Mouse (Mus musculus) myocyte (in vitro differentiated cells): ENCODE data around the gene Cdc42bpb. TPM values are rescaled to one million over a fixed set of nuclear protein-coding genes. Genes with fewer than 3 reads are reported as not detected.
A peak's percentile ranks its signal among the peaks of the same experiment; 100 is the strongest.

Source experiments
- H3K27me3 ChIP-seq: one replicate; pipeline ENCODE4 v1.6.1; 2011; ENCODE audit not compliant: control insufficient read depth, insufficient read depth, insufficient read length
- H3K36me3 ChIP-seq: one replicate; pipeline ENCODE4 v1.6.1; 2011; ENCODE audit not compliant: control insufficient read depth, insufficient read depth
- H3K4me2 ChIP-seq: one replicate; pipeline ENCODE4 v1.6.1; 2011; ENCODE audit warnings: low read depth, control low read depth
- H3K4me3 ChIP-seq: one replicate; pipeline ENCODE4 v1.5.1; 2011; ENCODE audit warnings: mild to moderate bottlenecking, control low read depth, moderate library complexity
- H3K79me2 ChIP-seq: one replicate; pipeline ENCODE4 v1.6.1; 2011; ENCODE audit not compliant: control insufficient read depth, insufficient read depth
- H3ac ChIP-seq: one replicate; pipeline ENCODE4 v1.6.1; 2011; ENCODE audit not compliant: control insufficient read depth, insufficient read length
- CEBPB ChIP-seq: IDR thresholded peaks from 2 replicates; pipeline ENCODE4 v1.6.1; 2011; ENCODE audit warnings: mild to moderate bottlenecking, moderate library complexity; ENCODE audit not compliant: poor library complexity, insufficient read depth, severe bottlenecking
- E2F4 ChIP-seq: IDR thresholded peaks from one replicate; pipeline ENCODE4 v1.6.1; 2011; ENCODE audit warnings: mild to moderate bottlenecking, control low read depth, moderate library complexity; ENCODE audit not compliant: insufficient read depth
- MAX ChIP-seq: IDR thresholded peaks from one replicate; pipeline ENCODE4 v1.6.1; 2011; ENCODE audit warnings: low read depth, mild to moderate bottlenecking, control low read depth
- MYOD1 ChIP-seq, 3 experiments: IDR thresholded peaks; one replicate each; pipeline ENCODE4 v1.6.1; 2011; ENCODE audit warnings: control low read depth in 2 of 3, low read depth in 2 of 3, mild to moderate bottlenecking in 2 of 3, moderate library complexity in 1 of 3; ENCODE audit not compliant: insufficient read length in 2 of 3, control insufficient read depth in 1 of 3
- MYOG ChIP-seq, 3 experiments: IDR thresholded peaks; one replicate each; pipeline ENCODE4 v1.6.1; 2011; ENCODE audit warnings: control low read depth in 2 of 3, low read depth in 2 of 3, mild to moderate bottlenecking in 2 of 3; ENCODE audit not compliant: insufficient read length in 2 of 3, control insufficient read depth in 1 of 3, insufficient read depth in 1 of 3
- POLR2A ChIP-seq: IDR thresholded peaks from one replicate; pipeline ENCODE4 v1.6.1; 2011; ENCODE audit warnings: low read depth, mild to moderate bottlenecking, control low read depth, moderate library complexity; ENCODE audit not compliant: insufficient read length
- POLR2AphosphoS2 ChIP-seq: IDR thresholded peaks from one replicate; pipeline ENCODE4 v1.6.1; 2011; ENCODE audit warnings: low read depth, control low read depth; ENCODE audit not compliant: insufficient read length
- REST ChIP-seq: IDR thresholded peaks from one replicate; pipeline ENCODE4 v1.6.1; 2011; ENCODE audit warnings: mild to moderate bottlenecking, control low read depth, moderate library complexity; ENCODE audit not compliant: insufficient read depth, insufficient read length
- SRF ChIP-seq: IDR thresholded peaks from one replicate; pipeline ENCODE4 v1.6.1; 2011; ENCODE audit warnings: low read depth; ENCODE audit not compliant: control insufficient read depth, insufficient read length
- TCF12 ChIP-seq: IDR thresholded peaks from one replicate; pipeline ENCODE4 v1.6.1; 2011; ENCODE audit warnings: mild to moderate bottlenecking, control low read depth; ENCODE audit not compliant: poor library complexity, insufficient read depth, severe bottlenecking
- TCF3 ChIP-seq: IDR thresholded peaks from one replicate; pipeline ENCODE4 v1.6.1; 2011; ENCODE audit warnings: low read depth, control low read depth; ENCODE audit not compliant: insufficient read length
- USF1 ChIP-seq: IDR thresholded peaks from one replicate; pipeline ENCODE4 v1.6.1; 2011; ENCODE audit warnings: low read depth, mild to moderate bottlenecking, control low read depth, moderate library complexity
- polyA plus RNA-seq: library from polyadenylated mRNA; unstranded; fragments of >200 nt; fragmentation: generic; extraction: Trizol; gene quantifications from one replicate; pipeline ENCODE4 v1.2.1, GENCODE M21; 2012; ENCODE audit warnings: missing spikeins

Gene Cdc42bpb
- polyA plus RNA-seq, 1 experiment: 43.2 TPM

DNA sequence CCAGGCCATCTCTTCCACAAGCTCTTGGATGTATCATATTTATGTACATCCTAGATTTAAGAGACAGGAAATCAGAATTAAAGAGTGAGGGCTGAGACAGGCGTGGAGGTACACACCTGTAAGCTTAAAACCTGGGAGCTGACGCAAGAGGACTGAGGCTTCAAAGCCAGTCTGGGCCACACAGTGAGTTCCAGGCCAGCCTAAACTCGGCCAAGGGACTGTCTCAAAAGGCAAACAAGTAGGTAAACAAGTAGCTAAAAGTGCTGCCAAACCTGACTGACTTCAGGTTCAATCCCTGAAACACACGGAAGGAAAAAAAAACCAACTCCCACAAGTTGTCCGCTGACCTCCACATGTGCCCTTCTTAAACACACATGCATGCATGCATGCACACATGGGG, 23.4 kb downstream of the Cdc42bpb start:
- H3K36me3 ChIP-seq: no peaks in the 10 kb centered on the region
- H3K27me3 ChIP-seq: no peaks in the 10 kb centered on the region
- no peak overlapping the region for H3K4me3 ChIP-seq
- TF ChIP-seq MAX (no peak), E2F4 (no peak), REST (no peak), SRF (no peak)
- H3K4me2 ChIP-seq: peak overlapping the region; percentile 82
- peaks cover 84% of the 10 kb centered on the region for H3K79me2 ChIP-seq
- no peak overlapping the region for H3ac ChIP-seq

DNA sequence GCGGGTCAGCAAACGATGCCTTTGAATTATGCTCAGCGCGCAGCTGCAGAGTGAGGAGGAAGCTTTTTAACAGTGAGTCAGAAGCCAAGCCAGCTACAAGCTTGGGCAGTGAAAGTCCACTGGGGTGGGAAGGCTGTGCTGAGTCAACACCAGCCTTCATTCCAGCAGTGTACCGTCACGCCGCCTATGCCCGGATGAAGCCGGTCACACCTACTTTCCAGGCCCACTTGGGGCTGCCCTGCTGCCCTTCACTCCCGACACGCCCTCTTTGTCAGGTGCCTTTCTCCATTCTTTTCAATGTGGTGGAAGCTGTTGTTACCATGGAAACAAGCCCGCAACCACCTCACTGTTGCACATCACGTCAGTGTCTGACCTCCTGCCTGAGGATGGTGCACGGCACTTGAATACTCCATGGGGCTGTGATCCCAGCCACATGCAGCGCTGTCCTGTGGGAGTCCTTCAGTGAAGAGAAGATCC, 24.0 kb downstream of the Cdc42bpb start:
- no peak overlapping the region for H3K4me3 ChIP-seq
- TF ChIP-seq USF1 (peak; percentile 7), TCF12 (no peak), POLR2AphosphoS2 (no peak), CEBPB (no peak), MAX (no peak), POLR2A (no peak), SRF (peak; percentile 47), MYOD1 (IDR thresholded peaks at IDR 0.05; ENCODE audit: control insufficient read depth in 1 of 3, insufficient read length in 2 of 3, low read depth in 2 of 3) (peak in 1 of 3 experiments; percentile 22), E2F4 (no peak), REST (no peak), MYOG (IDR thresholded peaks at IDR 0.05; ENCODE audit: control insufficient read depth in 1 of 3, insufficient read depth in 1 of 3, insufficient read length in 2 of 3, low read depth in 2 of 3) (peak in 1 of 3 experiments; percentile 62), TCF3 (no peak)

DNA sequence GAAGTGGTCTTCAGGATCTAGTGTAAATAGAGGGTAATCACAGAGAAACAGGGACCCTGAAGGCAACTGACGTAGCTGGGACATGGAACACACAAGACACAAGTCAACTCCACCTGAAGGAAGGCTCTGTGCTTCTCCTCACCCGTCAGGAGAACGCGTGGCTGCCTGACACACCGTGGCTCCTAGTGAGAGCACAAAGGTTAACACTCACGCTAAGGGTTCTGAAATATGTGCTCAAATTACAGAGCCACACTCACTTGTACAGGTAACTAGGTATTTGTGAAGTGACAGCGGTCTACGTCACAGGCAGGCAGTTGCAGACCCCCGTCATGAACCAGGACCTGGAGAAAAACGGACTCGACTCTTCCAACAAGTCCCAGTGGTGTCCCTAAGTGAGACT, 24.5 kb downstream of the Cdc42bpb start:
- H3K36me3 ChIP-seq: no peaks in the 10 kb centered on the region
- peak overlapping the region; percentile 82 for H3K4me2 ChIP-seq
- H3ac ChIP-seq: no peak overlapping the region
- H3K4me3 ChIP-seq: no peak overlapping the region
- H3K79me2 ChIP-seq: peaks cover 85% of the 10 kb centered on the region
- TF ChIP-seq SRF (no peak), POLR2A (no peak), POLR2AphosphoS2 (no peak), MYOD1 (IDR thresholded peaks at IDR 0.05; ENCODE audit: control insufficient read depth in 1 of 3, insufficient read length in 2 of 3, low read depth in 2 of 3) (no peak), TCF12 (no peak), USF1 (no peak)
- H3K27me3 ChIP-seq: no peaks in the 10 kb centered on the region

More for the DNA sequence above, 24.0 kb downstream of the Cdc42bpb start:
- peaks cover 85% of the 10 kb centered on the region for H3K79me2 ChIP-seq
- no peaks in the 10 kb centered on the region for H3K27me3 ChIP-seq
- no peaks in the 10 kb centered on the region for H3K36me3 ChIP-seq
- H3ac ChIP-seq: no peak overlapping the region
- peak overlapping the region; percentile 82 for H3K4me2 ChIP-seq

DNA sequence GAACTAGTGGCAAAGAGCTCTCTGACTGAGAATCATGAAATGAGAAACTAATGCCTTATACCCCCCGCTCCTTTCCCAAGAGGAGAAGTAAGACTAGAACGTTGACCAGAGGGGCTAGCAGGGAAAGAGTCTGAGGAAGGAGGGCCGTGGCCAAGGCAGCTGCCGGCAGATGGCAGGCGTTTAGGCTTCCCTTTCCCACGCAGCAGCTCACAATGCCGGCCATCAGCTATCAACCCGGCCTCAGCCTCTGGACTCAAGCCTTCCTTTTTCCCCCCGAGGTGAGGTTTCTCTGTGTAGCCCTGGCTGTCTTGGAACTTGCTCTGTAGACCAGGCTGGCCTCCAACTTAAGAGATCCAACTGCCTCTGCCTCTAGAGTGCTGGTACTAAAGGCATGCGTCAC, 25.0 kb downstream of the Cdc42bpb start:
- Histone ChIP-seq H3ac (no peak overlapping the region), H3K27me3 (no peaks in the 10 kb centered on the region), H3K4me3 (no peak overlapping the region), H3K36me3 (no peaks in the 10 kb centered on the region), H3K79me2 (peaks cover 80% of the 10 kb centered on the region), H3K4me2 (peak overlapping the region; percentile 82)
- TF ChIP-seq SRF (no peak), USF1 (no peak), TCF12 (no peak), E2F4 (no peak), MAX (no peak), MYOG (IDR thresholded peaks at IDR 0.05; ENCODE audit: control insufficient read depth in 1 of 3, insufficient read depth in 1 of 3, insufficient read length in 2 of 3, low read depth in 2 of 3) (no peak), POLR2AphosphoS2 (no peak), POLR2A (no peak), REST (no peak), TCF3 (no peak), CEBPB (no peak), MYOD1 (IDR thresholded peaks at IDR 0.05; ENCODE audit: control insufficient read depth in 1 of 3, insufficient read length in 2 of 3, low read depth in 2 of 3) (no peak)

DNA sequence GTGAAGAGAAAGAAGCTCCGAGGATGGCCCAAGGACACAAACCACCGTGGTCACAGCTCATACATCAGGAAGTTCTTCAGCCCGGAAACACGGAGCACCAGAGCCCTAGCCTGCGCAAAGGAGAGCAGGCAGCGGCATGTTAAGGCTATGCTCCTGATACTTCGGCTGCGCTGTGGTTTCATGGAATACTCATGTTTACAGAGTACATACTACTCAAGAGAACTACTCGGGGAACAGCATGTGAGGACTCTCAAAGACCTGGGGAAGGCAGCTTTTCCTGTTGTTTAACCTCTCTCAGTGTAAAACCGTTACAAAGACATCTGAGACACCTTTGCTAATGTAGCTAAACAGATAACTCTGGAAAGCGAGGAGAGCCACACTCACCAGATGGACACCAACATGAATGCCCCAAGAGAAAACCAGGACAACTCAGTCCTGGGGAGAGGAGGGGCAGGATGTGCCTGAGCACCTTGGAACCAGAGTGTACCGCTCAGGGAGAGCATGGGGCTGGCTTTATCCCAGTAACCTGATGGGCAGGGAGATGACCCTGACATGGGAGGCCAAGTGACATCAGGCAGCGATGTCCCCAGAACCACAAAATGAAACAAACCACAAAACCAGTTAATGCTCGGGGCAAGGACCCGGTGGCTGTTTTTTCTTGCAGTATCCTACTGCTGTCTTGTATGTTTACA, 27.8 kb downstream of the Cdc42bpb start:
- Histone ChIP-seq H3K27me3 (no peaks in the 10 kb centered on the region), H3K4me2 (no peak overlapping the region), H3ac (no peak overlapping the region), H3K36me3 (no peaks in the 10 kb centered on the region), H3K79me2 (peaks cover 73% of the 10 kb centered on the region), H3K4me3 (no peak overlapping the region)
- no peak for TF ChIP-seq REST
- no peak for TF ChIP-seq MYOD1 (IDR thresholded peaks at IDR 0.05; ENCODE audit: control insufficient read depth in 1 of 3, insufficient read length in 2 of 3, low read depth in 2 of 3)
- no peak for TF ChIP-seq E2F4
- TF ChIP-seq MAX: no peak
- no peak for TF ChIP-seq TCF3
- TF ChIP-seq MYOG (IDR thresholded peaks at IDR 0.05; ENCODE audit: control insufficient read depth in 1 of 3, insufficient read depth in 1 of 3, insufficient read length in 2 of 3, low read depth in 2 of 3): no peak
- TF ChIP-seq USF1: no peak
- TF ChIP-seq POLR2A: no peak
- no peak for TF ChIP-seq CEBPB
- no peak for TF ChIP-seq POLR2AphosphoS2
- TF ChIP-seq SRF: no peak
- no peak for TF ChIP-seq TCF12
